Mouse (Mus musculus): ENCODE measurements around the gene Krt13. TPM values are rescaled to one million over a fixed set of nuclear protein-coding genes. Genes with fewer than 3 reads are reported as not detected.

Krt13 gene
- polyA plus RNA-seq, 1 experiment = not detected

GRCm38 (mm10) chr11:100073873-100074272 lies 47.5 kb downstream of the Krt13 start:
- Histone ChIP-seq H3K27ac (replicated peaks; ENCODE audit: low read depth, low read length) (no peak overlapping the region), H3K4me1 (ENCODE audit: control insufficient read depth, insufficient read depth, insufficient read length, low read length) (no peaks in the 10 kb centered on the region), H3K4me3 (ENCODE audit: insufficient read depth, low read depth, low read length) (no peak overlapping the region)

Other genes with a start within 250 kb of the Krt13 start
- not detected in 2 replicates for gene Krtap9-1, start 248.2 kb downstream of the Krt13 start, polyA plus RNA-seq (2012; ENCODE audit: insufficient read depth, insufficient read length, missing spikeins)
- gene Gm11567, start 242.4 kb downstream of the Krt13 start, polyA plus RNA-seq (2012; ENCODE audit: insufficient read depth, insufficient read length, missing spikeins) = not detected in 2 replicates
- gene Krtap31-1, start 213.6 kb downstream of the Krt13 start, polyA plus RNA-seq (2012; ENCODE audit: insufficient read depth, insufficient read length, missing spikeins) = not detected in 2 replicates
- not detected in 2 replicates for gene Gm11565, start 206.8 kb downstream of the Krt13 start, polyA plus RNA-seq (2012; ENCODE audit: insufficient read depth, insufficient read length, missing spikeins)
- gene Krtap31-2, start 185.3 kb downstream of the Krt13 start, polyA plus RNA-seq (2012; ENCODE audit: insufficient read depth, insufficient read length, missing spikeins) = not detected in 2 replicates
- not detected in 2 replicates for gene Krtap9-5, start 173.1 kb downstream of the Krt13 start, polyA plus RNA-seq (2012; ENCODE audit: insufficient read depth, insufficient read length, missing spikeins)
- gene Krtap29-1, start 142.5 kb downstream of the Krt13 start, polyA plus RNA-seq (2012; ENCODE audit: insufficient read depth, insufficient read length, missing spikeins) = not detected in 2 replicates
- not detected in 2 replicates for gene Krtap16-1, start 135.0 kb downstream of the Krt13 start, polyA plus RNA-seq (2012; ENCODE audit: insufficient read depth, insufficient read length, missing spikeins)
- not detected in 2 replicates for gene Krtap17-1, start 127.6 kb downstream of the Krt13 start, polyA plus RNA-seq (2012; ENCODE audit: insufficient read depth, insufficient read length, missing spikeins)
- not detected in 2 replicates for gene Krt33a, start 105.4 kb downstream of the Krt13 start, polyA plus RNA-seq (2012; ENCODE audit: insufficient read depth, insufficient read length, missing spikeins)
- gene Krt33b, start 91.7 kb downstream of the Krt13 start, polyA plus RNA-seq (2012; ENCODE audit: insufficient read depth, insufficient read length, missing spikeins) = not detected in 2 replicates
- not detected in 2 replicates for gene Krt34, start 80.0 kb downstream of the Krt13 start, polyA plus RNA-seq (2012; ENCODE audit: insufficient read depth, insufficient read length, missing spikeins)
- gene Krt31, start 71.0 kb downstream of the Krt13 start, polyA plus RNA-seq (2012; ENCODE audit: insufficient read depth, insufficient read length, missing spikeins) = not detected in 2 replicates
- not detected in 2 replicates for gene Krt32, start 33.3 kb downstream of the Krt13 start, polyA plus RNA-seq (2012; ENCODE audit: insufficient read depth, insufficient read length, missing spikeins)
- gene Krt35, start 25.3 kb downstream of the Krt13 start, polyA plus RNA-seq (2012; ENCODE audit: insufficient read depth, insufficient read length, missing spikeins) = not detected in 2 replicates
- gene Krt36, start 15.9 kb downstream of the Krt13 start, polyA plus RNA-seq (2012; ENCODE audit: insufficient read depth, insufficient read length, missing spikeins) = 1.4 TPM in 2 replicates
- 0.67 and 2.4 TPM in 2 replicates for gene Krt15, start 14.4 kb upstream of the Krt13 start, polyA plus RNA-seq (2012; ENCODE audit: insufficient read depth, insufficient read length, missing spikeins)
- 0.87 TPM in 1 of 2 replicates, not detected in the other for gene Krt19, start 27.1 kb upstream of the Krt13 start, polyA plus RNA-seq (2012; ENCODE audit: insufficient read depth, insufficient read length, missing spikeins)
- gene Krt9, start 71.7 kb upstream of the Krt13 start, polyA plus RNA-seq (2012; ENCODE audit: insufficient read depth, insufficient read length, missing spikeins) = not detected in 2 replicates
- 0.67 TPM in 1 of 2 replicates, not detected in the other for gene Krt14, start 86.0 kb upstream of the Krt13 start, polyA plus RNA-seq (2012; ENCODE audit: insufficient read depth, insufficient read length, missing spikeins)
- not detected in 2 replicates for gene Krt16, start 127.3 kb upstream of the Krt13 start, polyA plus RNA-seq (2012; ENCODE audit: insufficient read depth, insufficient read length, missing spikeins)
- gene Krt17, start 139.5 kb upstream of the Krt13 start, polyA plus RNA-seq (2012; ENCODE audit: insufficient read depth, insufficient read length, missing spikeins) = not detected in 2 replicates
- not detected in 2 replicates for gene Krt42, start 148.3 kb upstream of the Krt13 start, polyA plus RNA-seq (2012; ENCODE audit: insufficient read depth, insufficient read length, missing spikeins)
- gene Eif1, start 198.3 kb upstream of the Krt13 start, polyA plus RNA-seq (2012; ENCODE audit: insufficient read depth, insufficient read length, missing spikeins) = 1,185 and 1,317 TPM in 2 replicates
- not detected in 2 replicates for gene Gast, start 212.8 kb upstream of the Krt13 start, polyA plus RNA-seq (2012; ENCODE audit: insufficient read depth, insufficient read length, missing spikeins)
- gene Hap1, start 234.6 kb upstream of the Krt13 start, polyA plus RNA-seq (2012; ENCODE audit: insufficient read depth, insufficient read length, missing spikeins) = not detected in 2 replicates

Measured in brown adipose tissue, adult 24 weeks (tissue).